In the genomic region with DNA sequence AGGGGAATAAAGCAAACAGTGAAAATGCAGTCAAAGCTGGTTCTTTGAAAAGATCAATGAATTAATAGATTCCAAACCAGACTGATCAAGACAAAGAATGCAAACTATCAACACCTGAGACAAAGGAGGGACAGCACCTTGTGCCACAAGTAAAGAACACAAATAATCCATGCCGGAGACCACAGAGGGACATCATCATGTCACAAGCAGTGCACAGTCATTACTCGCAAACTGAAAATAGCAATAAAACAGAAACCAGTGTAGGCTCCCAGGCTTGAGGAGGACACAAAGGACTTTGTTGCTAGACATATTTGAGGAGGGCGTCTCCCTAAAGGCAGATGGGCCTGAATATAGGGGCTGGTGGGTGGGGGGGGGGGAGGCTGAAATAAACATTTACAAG, we compare ENCODE assay signal across 26 mouse cellular contexts.
"Had no signal": no experiment of that assay in that cellular context is flagged by ENCODE, and none has a peak within 500 bp of the region (broad histone marks: within the 10 kb centered on the region; RNA-seq: fewer than 3 reads in every experiment).

No protein-coding gene starts in this region.

- H3K9ac ChIP-seq: embryonic facial prominence, embryonic 12.5 days; embryonic facial prominence, embryonic 13.5 days; embryonic facial prominence, embryonic 15.5 days; forebrain, embryonic 12.5 days; forebrain, embryonic 13.5 days; forebrain, embryonic 15.5 days; forebrain, postnatal 0 days had no signal

- ATAC-seq: forebrain, embryonic 13.5 days; forebrain, embryonic 14.5 days; forebrain, embryonic 15.5 days; forebrain, embryonic 16.5 days; forebrain, postnatal 0 days had no signal

- H3K27ac ChIP-seq: embryonic facial prominence, embryonic 10.5 days; embryonic facial prominence, embryonic 12.5 days; embryonic facial prominence, embryonic 13.5 days; embryonic facial prominence, embryonic 15.5 days; forebrain, embryonic 10.5 days; forebrain, embryonic 12.5 days; forebrain, embryonic 13.5 days; forebrain, embryonic 15.5 days; gastrocnemius, adult 2 months; heart, adult 2 months had no signal

- H3K36me3 ChIP-seq: embryonic facial prominence, embryonic 10.5 days; embryonic facial prominence, embryonic 12.5 days; embryonic facial prominence, embryonic 13.5 days; embryonic facial prominence, embryonic 15.5 days; forebrain, embryonic 10.5 days; forebrain, embryonic 12.5 days; forebrain, embryonic 15.5 days had no signal

- H3K4me2 ChIP-seq: embryonic facial prominence, embryonic 12.5 days; embryonic facial prominence, embryonic 13.5 days; embryonic facial prominence, embryonic 15.5 days; forebrain, embryonic 12.5 days; forebrain, embryonic 13.5 days; forebrain, embryonic 15.5 days had no signal

- H3K27me3 ChIP-seq: embryonic facial prominence, embryonic 12.5 days; embryonic facial prominence, embryonic 13.5 days; embryonic facial prominence, embryonic 15.5 days; forebrain, embryonic 12.5 days; forebrain, embryonic 13.5 days; forebrain, embryonic 15.5 days had no signal

- H3K4me3 ChIP-seq: embryonic facial prominence, embryonic 10.5 days; embryonic facial prominence, embryonic 12.5 days; embryonic facial prominence, embryonic 13.5 days; embryonic facial prominence, embryonic 15.5 days; erythroblast, embryonic 14.5 days; forebrain, embryonic 10.5 days; forebrain, embryonic 12.5 days; forebrain, embryonic 13.5 days; forebrain, embryonic 15.5 days; gastrocnemius, adult 2 months; heart, adult 2 months had no signal

- H3K9me3 ChIP-seq: embryonic facial prominence, embryonic 10.5 days; embryonic facial prominence, embryonic 12.5 days; embryonic facial prominence, embryonic 13.5 days; embryonic facial prominence, embryonic 15.5 days; forebrain, embryonic 10.5 days; forebrain, embryonic 12.5 days; forebrain, embryonic 13.5 days; forebrain, embryonic 15.5 days had no signal

- DNase-seq: cerebellum, adult 9-10 months; cerebellum, adult 9-11 months; cerebellum, postnatal 10 days; cerebellum, postnatal 14 days; cerebellum, postnatal 25 days; cerebellum, postnatal 36 days; embryo, embryonic 11 days; forebrain, postnatal 0 days; gastrocnemius, adult 2 months; gastrocnemius, postnatal 10 days; gastrocnemius, postnatal 14 days; gastrocnemius, postnatal 25 days; gastrocnemius, postnatal 36 days; heart, adult 18-20 months; heart, adult 2 months had no signal

- H3K4me1 ChIP-seq: embryonic facial prominence, embryonic 10.5 days; embryonic facial prominence, embryonic 12.5 days; embryonic facial prominence, embryonic 13.5 days; embryonic facial prominence, embryonic 15.5 days; forebrain, embryonic 10.5 days; forebrain, embryonic 12.5 days had no signal
